Mouse (Mus musculus) cortical plate, adult 2 months (tissue): ENCODE measurements around the gene Rab8b.

Experiments used
- CTCF ChIP-seq: fragments of 200-500 bp; IDR thresholded peaks from 2 replicates; pipeline ENCODE4 v1.5.1; 2011; ENCODE audit warnings: mild to moderate bottlenecking, control low read depth, low read length; ENCODE audit not compliant: insufficient read depth; ENCODE audit errors: extremely low read depth
- POLR2A ChIP-seq: fragments of 200-500 bp; IDR thresholded peaks from 2 replicates; pipeline ENCODE4 v1.6.1; 2011; ENCODE audit warnings: mild to moderate bottlenecking, low read length, control low read depth; ENCODE audit not compliant: insufficient read depth; ENCODE audit errors: extremely low read depth

GRCm38 (mm10) chr9:66859523-66859922 is 60.0 kb downstream of the Rab8b start:
- TF ChIP-seq CTCF (no peak), POLR2A (no peak)
